Mouse (Mus musculus) heart, embryonic 14.5 days (tissue): ENCODE data around the gene Gm10964. TPM values are rescaled to one million over a fixed set of nuclear protein-coding genes. Genes with fewer than 3 reads are reported as not detected.

Experiments
- ATAC-seq: fragments of 200-750 bp; cut with Nextera tagmentation; 2 replicates; pipeline ENCODE4 v1.8.0; 2017; ENCODE audit warnings: low read depth, moderate TSS enrichment; ENCODE audit not compliant: insufficient number of reproducible peaks, insufficient read depth, low FRiP score
- H3K27ac ChIP-seq, 2 experiments: fragments of 200-500 bp in 1 of 2; fragments of 300-500 bp in 1 of 2; sonication (generic) in 1 of 2; replicated peaks in 1 of 2; 2 replicates each; pipeline ENCODE4 v1.5.1; 2012 to 2014; ENCODE audit warnings: low read depth in 2 of 2, low read length in 2 of 2, control low read depth in 1 of 2, mild to moderate bottlenecking in 1 of 2, mixed read lengths in 1 of 2; ENCODE audit not compliant: control insufficient read depth in 1 of 2, insufficient read depth in 1 of 2
- H3K27me3 ChIP-seq: fragments of 300-500 bp; sonication (generic); 2 replicates; pipeline ENCODE4 v1.6.1; 2014; ENCODE audit warnings: mild to moderate bottlenecking, low read length, control low read depth; ENCODE audit not compliant: control insufficient read depth, insufficient read depth
- H3K36me3 ChIP-seq: fragments of 300-500 bp; sonication (generic); 2 replicates; pipeline ENCODE4 v1.6.1; 2014; ENCODE audit warnings: mild to moderate bottlenecking, control low read depth, low read length, mixed read lengths; ENCODE audit not compliant: control insufficient read depth, insufficient read depth
- H3K4me1 ChIP-seq, 2 experiments: fragments of 200-500 bp in 1 of 2; fragments of 300-500 bp in 1 of 2; sonication (generic) in 1 of 2; 2 replicates each; pipeline ENCODE4 v1.6.1; 2012 to 2014; ENCODE audit warnings: low read length in 2 of 2, control low read depth in 1 of 2, mixed read lengths in 1 of 2; ENCODE audit not compliant: control insufficient read depth in 2 of 2, insufficient read depth in 2 of 2
- H3K4me2 ChIP-seq: fragments of 300-500 bp; sonication (generic); 2 replicates; pipeline ENCODE4 v1.6.1; 2014; ENCODE audit warnings: mild to moderate bottlenecking, low read length
- H3K4me3 ChIP-seq, 2 experiments: fragments of 200-500 bp in 1 of 2; fragments of 300-500 bp in 1 of 2; sonication (generic) in 1 of 2; 2 replicates each; pipeline ENCODE4 v1.5.1; 2012 to 2014; ENCODE audit warnings: low read length in 2 of 2, mild to moderate bottlenecking in 2 of 2, control low read depth in 1 of 2, low read depth in 1 of 2, moderate library complexity in 1 of 2; ENCODE audit not compliant: control insufficient read depth in 1 of 2, insufficient read depth in 1 of 2
- H3K9ac ChIP-seq: fragments of 300-500 bp; sonication (generic); 2 replicates; pipeline ENCODE4 v1.6.1; 2014; ENCODE audit warnings: mild to moderate bottlenecking, low read length
- H3K9me3 ChIP-seq: fragments of 300-500 bp; sonication (generic); 2 replicates; pipeline ENCODE4 v1.6.1; 2016; ENCODE audit warnings: low read length, control low read depth; ENCODE audit not compliant: control insufficient read depth
- WGBS: fragments of 180-500 bp; shearing (Covaris S2); extraction: QIAGEN DNeasy Blood & Tissue Kit; methylation state at CpG from one replicate; pipeline ENCODE4 v1.1.7; 2014; 5-methylcytosine and 5-hydroxymethylcytosine counted together
- polyA plus RNA-seq: library from polyadenylated mRNA; unstranded; fragments of >200 nt; fragmentation: Nextera tagmentation; extraction: Ambion mirVana; gene quantifications from 2 replicates; pipeline ENCODE4 v1.2.1, GENCODE M21; 2014

The Gm10964 gene
- polyA plus RNA-seq, 1 experiment from 2014 or later, result not detected

GRCm38 (mm10) chr3:103746711-103747110, 7.5 kb downstream of the Gm10964 start:
- Histone ChIP-seq H3K4me2 (no peak overlapping the region), H3K27me3 (no peaks in the 10 kb centered on the region), H3K27ac (no peak overlapping the region), H3K4me3 (no peak overlapping the region), H3K9ac (no peak overlapping the region), H3K36me3 (peaks cover 94% of the 10 kb centered on the region), H3K9me3 (no peaks in the 10 kb centered on the region), H3K4me1 (peaks cover 0 to 6% of the 10 kb centered on the region in 2 experiments; a peak in 1 of 4 replicates)
- no peak for ATAC-seq
- 74% methylated on average over 5 of the region's 5 CpGs for WGBS

GRCm38 (mm10) chr3:103751558-103751957, 12.4 kb downstream of the Gm10964 start:
- H3K27ac ChIP-seq, result no peak overlapping the region
- no peak for ATAC-seq
- 87% methylated on average over 2 of the region's 2 CpGs for WGBS
- H3K4me2 ChIP-seq, result no peak overlapping the region
- H3K9me3 ChIP-seq, result no peaks in the 10 kb centered on the region
- peaks cover 4 to 5% of the 10 kb centered on the region in 2 experiments for H3K4me1 ChIP-seq
- H3K9ac ChIP-seq, result no peak overlapping the region
- H3K36me3 ChIP-seq, result peaks cover 83% of the 10 kb centered on the region
- H3K4me3 ChIP-seq, result no peak overlapping the region
- no peaks in the 10 kb centered on the region for H3K27me3 ChIP-seq

GRCm38 (mm10) chr3:103755351-103755750, 16.2 kb downstream of the Gm10964 start:
- H3K36me3 ChIP-seq, result peaks cover 83% of the 10 kb centered on the region
- peaks cover 4 to 5% of the 10 kb centered on the region in 2 experiments for H3K4me1 ChIP-seq
- WGBS, result 5% methylated on average over 3 of the region's 3 CpGs
- H3K4me2 ChIP-seq, result no peak overlapping the region
- H3K27ac ChIP-seq, result peak overlapping the region; percentile 53 to 57; a peak in 3 of 4 replicates
- no peaks in the 10 kb centered on the region for H3K9me3 ChIP-seq
- no peaks in the 10 kb centered on the region for H3K27me3 ChIP-seq
- peak; percentile 66; the same call in 1 of the 2 replicates for ATAC-seq
- no peak overlapping the region for H3K4me3 ChIP-seq
- H3K9ac ChIP-seq, result no peak overlapping the region

GRCm38 (mm10) chr3:103756920-103757319, 17.8 kb downstream of the Gm10964 start:
- Histone ChIP-seq H3K4me2 (no peak overlapping the region), H3K27ac (no peak overlapping the region), H3K4me1 (peaks cover 4 to 5% of the 10 kb centered on the region in 2 experiments), H3K36me3 (peaks cover 82% of the 10 kb centered on the region), H3K4me3 (no peak overlapping the region), H3K9ac (no peak overlapping the region), H3K9me3 (no peaks in the 10 kb centered on the region), H3K27me3 (no peaks in the 10 kb centered on the region)
- no peak for ATAC-seq
- 81% methylated on average over 2 of the region's 2 CpGs for WGBS

GRCm38 (mm10) chr3:103758456-103758855, 19.3 kb downstream of the Gm10964 start:
- H3K9ac ChIP-seq, result no peak overlapping the region
- 85% methylated on average over 7 of the region's 7 CpGs for WGBS
- peaks cover 83% of the 10 kb centered on the region for H3K36me3 ChIP-seq
- H3K4me3 ChIP-seq, result no peak overlapping the region
- H3K27me3 ChIP-seq, result no peaks in the 10 kb centered on the region
- H3K4me1 ChIP-seq, result peaks cover 4 to 5% of the 10 kb centered on the region in 2 experiments
- no peak overlapping the region for H3K4me2 ChIP-seq
- no peak overlapping the region for H3K27ac ChIP-seq
- no peaks in the 10 kb centered on the region for H3K9me3 ChIP-seq
- ATAC-seq, result no peak

- no peak overlapping the region for H3K9ac ChIP-seq
- H3K36me3 ChIP-seq, result peaks cover 83% of the 10 kb centered on the region
- no peak for ATAC-seq
- no peak overlapping the region for H3K27ac ChIP-seq
- WGBS, result 71% methylated on average over 5 of the region's 5 CpGs
- H3K4me1 ChIP-seq, result peaks cover 4 to 9% of the 10 kb centered on the region in 2 experiments
- H3K9me3 ChIP-seq, result no peaks in the 10 kb centered on the region
- H3K4me3 ChIP-seq, result no peak overlapping the region
- no peak overlapping the region for H3K4me2 ChIP-seq
- no peaks in the 10 kb centered on the region for H3K27me3 ChIP-seq
Observed at GRCm38 (mm10) chr3:103759261-103759970, 20.2 kb downstream of the Gm10964 start.

GRCm38 (mm10) chr3:103766789-103767188, 27.6 kb downstream of the Gm10964 start:
- H3K4me2 ChIP-seq, result no peak overlapping the region
- no peak for ATAC-seq
- WGBS, result 69% methylated on average over 3 of the region's 3 CpGs
- no peak overlapping the region for H3K4me3 ChIP-seq
- H3K36me3 ChIP-seq, result peaks cover 57% of the 10 kb centered on the region
- H3K9me3 ChIP-seq, result no peaks in the 10 kb centered on the region
- H3K27ac ChIP-seq, result no peak overlapping the region
- H3K27me3 ChIP-seq, result no peaks in the 10 kb centered on the region
- H3K9ac ChIP-seq, result no peak overlapping the region
- H3K4me1 ChIP-seq, result peaks cover 2 to 13% of the 10 kb centered on the region in 2 experiments; a peak in 3 of 4 replicates
